In the genomic region with DNA sequence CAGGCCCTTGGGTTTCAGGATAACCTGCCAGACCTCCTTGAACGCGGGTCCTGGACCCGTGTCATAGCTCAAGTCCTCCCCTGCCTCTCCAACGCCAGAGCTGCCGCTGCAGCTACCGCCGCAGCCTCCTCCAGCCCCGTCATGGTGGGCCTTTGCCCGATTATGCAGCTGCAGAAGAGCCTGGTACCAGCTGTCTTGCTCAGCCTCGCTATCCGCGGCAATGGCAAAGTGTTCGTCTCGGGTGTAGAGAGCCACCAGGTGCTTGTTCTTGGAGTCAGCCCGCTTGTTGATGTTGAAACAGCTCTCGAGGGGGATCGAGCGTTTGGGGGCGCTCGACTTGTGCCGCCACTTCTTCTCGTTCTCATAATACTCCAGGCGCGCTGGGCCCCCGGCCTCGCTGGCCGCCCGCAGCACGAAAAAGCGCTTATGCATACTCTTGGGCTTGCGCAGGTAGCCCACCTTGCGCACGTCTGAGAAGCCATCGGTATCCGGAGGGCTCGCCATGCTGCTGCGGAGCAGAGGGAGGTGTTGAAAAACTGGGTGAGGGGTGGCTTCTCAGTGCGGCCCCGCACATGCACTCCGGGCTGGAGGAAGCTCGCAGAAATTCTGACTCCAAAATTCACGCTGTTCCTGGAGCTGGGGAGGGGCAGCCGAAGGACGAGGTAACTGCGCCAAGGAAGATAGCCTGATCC, we compare ENCODE assay signal across 8 mouse cellular contexts. TPM values are rescaled to one million over a fixed set of nuclear protein-coding genes. Genes with fewer than 3 reads are reported as not detected.
A peak's percentile ranks its signal among the peaks of the same experiment; 100 is the strongest.
DNase-seq lines count a peak whose midpoint lies in the region; ATAC-seq lines count a peak whose summit lies in the region.

No protein-coding gene starts in this region.

- DNase-seq in R1 (ENCODE audit: low read depth, low spot score) = peak; percentile 47
- DNase-seq in cerebellum, adult 9-10 months = peak; percentile 79
- DNase-seq in frontal cortex, postnatal 14 days (ENCODE audit: low spot score in 2 of 2) = peak; percentile 63
- peak; percentile 54 to 74 for DNase-seq in left cerebral cortex, adult 8-10 months (ENCODE audit: low spot score in 2 of 2)
- peak; percentile 56 for DNase-seq in mesoderm, embryonic 11.5 days (ENCODE audit: low read depth, low spot score)
- peak; percentile 65 for DNase-seq in right cerebral cortex, postnatal 4 days

- H3K4me2 ChIP-seq in hindbrain, embryonic 13.5 days = peak overlapping the region; percentile 67

- H3K36me3 ChIP-seq in hindbrain, embryonic 13.5 days = peaks cover 19% of the 10 kb centered on the region

- peaks cover 64% of the 10 kb centered on the region for H3K4me1 ChIP-seq in hindbrain, embryonic 13.5 days (replicated peaks)

- peak overlapping the region; percentile 75 for H3K4me3 ChIP-seq in hindbrain, embryonic 13.5 days

- no peaks in the 10 kb centered on the region for H3K9me3 ChIP-seq in hindbrain, embryonic 13.5 days

- H3K9ac ChIP-seq in hindbrain, embryonic 13.5 days = peak overlapping the region; percentile 91

- ATAC-seq in hindbrain, embryonic 13.5 days (ENCODE audit: low FRiP score) = peak; percentile 0; the same call in 1 of the 2 replicates
- no peak for ATAC-seq in megakaryocyte-erythroid progenitor cell, adult 5-6 weeks (replicated peaks; ENCODE audit: low FRiP score, low TSS enrichment, poor library complexity, severe bottlenecking)

- H3K27ac ChIP-seq in hindbrain, embryonic 13.5 days = peak overlapping the region; percentile 98

- no peaks in the 10 kb centered on the region for H3K27me3 ChIP-seq in hindbrain, embryonic 13.5 days

- WGBS in hindbrain, embryonic 13.5 days = under 1% methylated on average over 45 of the region's 45 CpGs

RNA-seq across cellular contexts. Expression of gene Irs1, which starts 1.1 kb away (rescaled TPM):
- polyA plus RNA-seq in hindbrain, embryonic 13.5 days (2015; fragmentation: Nextera tagmentation; extraction: Ambion mirVana) = 8.5 and 8.7 TPM in 2 replicates
- total RNA-seq in left cerebral cortex, adult 8-10 months (2022) = 10 to 100 TPM; 14.2 to 15.8 (median 14.9) TPM
- not detected in 2 replicates for total RNA-seq in megakaryocyte-erythroid progenitor cell, adult 5-6 weeks (2014; fragmentation: Nextera tagmentation)
- total RNA-seq in megakaryocyte-erythroid progenitor cell, adult 5-6 weeks (2017) = not detected in 2 replicates

RNA-seq across cellular contexts. Expression of gene Rhbdd1, which starts 26.1 kb away (rescaled TPM):
- 4.3 and 5.4 TPM in 2 replicates for polyA plus RNA-seq in hindbrain, embryonic 13.5 days (2015; fragmentation: Nextera tagmentation; extraction: Ambion mirVana)
- total RNA-seq in left cerebral cortex, adult 8-10 months (2022) = 10 to 100 TPM in 1 of 4 experiments, 1 to 10 TPM in 3; 8.5 to 10.5 (median 9.4) TPM
- total RNA-seq in megakaryocyte-erythroid progenitor cell, adult 5-6 weeks (2014; fragmentation: Nextera tagmentation) = 7.7 and 10.8 TPM in 2 replicates
- 7.6 and 11.2 TPM in 2 replicates for total RNA-seq in megakaryocyte-erythroid progenitor cell, adult 5-6 weeks (2017)

RNA-seq across cellular contexts. Expression of gene Gm9747, which starts 57.2 kb away (rescaled TPM):
- 23.5 and 25.6 TPM in 2 replicates for polyA plus RNA-seq in hindbrain, embryonic 13.5 days (2015; fragmentation: Nextera tagmentation; extraction: Ambion mirVana)
- not detected for total RNA-seq in left cerebral cortex, adult 8-10 months (2022)
- not detected in 2 replicates for total RNA-seq in megakaryocyte-erythroid progenitor cell, adult 5-6 weeks (2014; fragmentation: Nextera tagmentation)
- total RNA-seq in megakaryocyte-erythroid progenitor cell, adult 5-6 weeks (2017) = not detected in 2 replicates

Comparison
In these comparisons a context has a peak if more than half of its experiments do, and no peak if none do; other contexts are left out.
1. RNA of gene Irs1, which starts 1.1 kb away (total RNA-seq): 14.2 to 15.8 TPM in left cerebral cortex, adult 8-10 months; not detected in megakaryocyte-erythroid progenitor cell, adult 5-6 weeks; every median in the first group is over 10 times any median in the second.
2. Peak in every context shown above with its lines, with median percentiles within 50 percentile points of each other: DNase-seq.